Mouse (Mus musculus): Measurements from ENCODE around the gene 4930562C15Rik.

DNA sequence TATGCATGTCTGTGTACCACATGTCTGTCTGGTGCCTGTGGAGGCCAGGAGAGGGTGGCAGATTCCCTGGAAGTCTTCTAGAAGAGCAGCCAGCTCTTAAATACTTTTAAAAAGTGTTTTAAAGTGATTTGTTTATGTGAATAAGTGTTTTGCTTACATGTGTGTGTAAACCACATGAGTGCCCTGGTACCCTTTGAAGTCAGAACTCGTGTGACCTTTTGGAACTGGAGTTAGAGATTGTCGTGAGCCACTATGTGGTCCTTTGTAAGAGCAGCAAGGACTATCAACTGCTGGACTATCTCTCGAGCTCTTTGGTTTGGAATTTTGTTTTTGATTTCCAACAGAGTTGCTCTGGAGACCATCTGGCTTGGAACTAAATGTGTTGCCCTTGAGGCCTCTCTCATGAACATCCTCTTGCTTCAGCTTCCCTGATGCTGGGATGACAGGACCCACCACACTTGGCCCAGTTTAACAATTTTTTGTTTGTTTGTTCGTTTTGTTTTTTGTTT is 55.0 kb downstream of the 4930562C15Rik start:
- TF ChIP-seq USF1 (IDR thresholded peaks at IDR 0.05; ENCODE audit: low read depth) (no peak), CTCF (IDR thresholded peaks at IDR 0.05; ENCODE audit: control insufficient read depth, insufficient read depth, insufficient read length) (no peak), CEBPB (IDR thresholded peaks at IDR 0.05; ENCODE audit: low read depth) (no peak), MAX (IDR thresholded peaks at IDR 0.05) (no peak)

Data from C2C12 (cell line).